Mouse (Mus musculus) olfactory bulb, adult 2 months (tissue): ENCODE results near the gene Ubac2. TPM values are rescaled to one million over a fixed set of nuclear protein-coding genes. Genes with fewer than 3 reads are reported as not detected.

Source experiments
- H3K27ac ChIP-seq: fragments of 200-500 bp; 2 replicates; pipeline ENCODE4 v1.5.1; 2012; ENCODE audit warnings: low read depth, low read length; ENCODE audit not compliant: insufficient read depth
- H3K4me1 ChIP-seq: fragments of 200-500 bp; 2 replicates; pipeline ENCODE4 v1.6.1; 2012; ENCODE audit warnings: low read length; ENCODE audit not compliant: control insufficient read depth, insufficient read depth
- H3K4me3 ChIP-seq: fragments of 200-500 bp; 2 replicates; pipeline ENCODE4 v1.5.1; 2012; ENCODE audit warnings: mild to moderate bottlenecking, low read depth, low read length, moderate library complexity; ENCODE audit not compliant: insufficient read depth
- CTCF ChIP-seq: fragments of 200-500 bp; IDR thresholded peaks from 2 replicates; pipeline ENCODE4 v1.5.1; 2012; ENCODE audit warnings: low read depth, mild to moderate bottlenecking, low read length, moderate library complexity; ENCODE audit not compliant: insufficient read depth
- POLR2A ChIP-seq: fragments of 200-500 bp; IDR thresholded peaks from 2 replicates; pipeline ENCODE4 v1.6.1; 2012; ENCODE audit warnings: mild to moderate bottlenecking, low read depth, low read length, moderate library complexity; ENCODE audit not compliant: insufficient read depth
- WGBS: fragments of 180-500 bp; shearing (Covaris S2); methylation state at CpG from one replicate; pipeline ENCODE4 v1.1.7; 2018; 5-methylcytosine and 5-hydroxymethylcytosine counted together
- polyA plus RNA-seq: library from polyadenylated mRNA; stranded (reverse); fragments of >200 nt; gene quantifications from 2 replicates; pipeline ENCODE4 v1.2.4, GENCODE M21; 2012; ENCODE audit warnings: low replicate concordance; ENCODE audit not compliant: missing spikeins, insufficient read depth, insufficient read length

The Ubac2 gene
- polyA plus RNA-seq, 1 experiment, result not detected

DNA sequence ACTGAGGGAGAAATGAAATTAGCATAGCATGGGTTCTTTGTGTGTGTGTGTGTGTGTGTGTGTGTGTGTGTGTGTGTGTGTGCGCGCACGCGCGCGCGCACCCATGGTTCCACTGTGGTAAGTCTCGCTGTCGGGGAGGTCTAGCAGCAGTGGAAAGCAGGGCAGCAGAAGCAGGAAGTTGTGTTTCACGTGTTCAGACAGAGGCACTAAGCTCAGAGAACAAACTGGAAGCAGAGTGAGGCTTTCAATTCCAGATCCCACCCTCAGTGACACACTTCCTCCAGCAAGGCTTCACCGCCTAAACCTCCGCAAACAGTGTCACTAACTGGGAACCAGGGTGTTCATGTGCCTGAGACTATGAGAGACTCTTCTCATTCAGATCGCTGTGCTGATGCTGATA is 131.1 kb downstream of the Ubac2 start:
- Histone ChIP-seq H3K4me3 (no peak overlapping the region), H3K4me1 (no peaks in the 10 kb centered on the region)
- WGBS, result 89% methylated on average over 13 of the region's 13 CpGs

DNA sequence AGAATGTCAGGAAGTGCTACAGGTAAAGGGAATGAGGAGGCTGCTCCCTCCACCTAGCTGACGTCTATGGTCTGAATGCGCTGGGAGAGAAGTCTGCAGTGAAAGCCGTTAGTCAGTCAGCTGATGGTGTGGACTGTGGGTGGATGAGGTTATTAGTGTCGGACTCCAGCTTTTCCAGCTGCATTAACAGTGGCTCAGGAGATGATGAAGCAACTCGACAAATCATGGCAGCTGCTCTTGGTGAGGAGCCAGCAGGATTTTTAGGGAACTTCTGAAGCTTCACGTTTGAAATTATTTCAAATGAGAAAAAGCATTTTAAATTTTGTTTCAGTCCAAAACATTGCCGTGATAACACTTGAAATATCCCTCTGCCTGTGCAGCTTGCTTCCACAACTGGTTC is 131.9 kb downstream of the Ubac2 start:
- 57% methylated on average over 7 of the region's 7 CpGs for WGBS
- Histone ChIP-seq H3K27ac (no peak overlapping the region), H3K4me3 (no peak overlapping the region), H3K4me1 (no peaks in the 10 kb centered on the region)
- no peak for TF ChIP-seq POLR2A

More for the DNA sequence above, 131.1 kb downstream of the Ubac2 start:
- H3K27ac ChIP-seq, result no peak overlapping the region
- TF ChIP-seq POLR2A (no peak), CTCF (no peak)

DNA sequence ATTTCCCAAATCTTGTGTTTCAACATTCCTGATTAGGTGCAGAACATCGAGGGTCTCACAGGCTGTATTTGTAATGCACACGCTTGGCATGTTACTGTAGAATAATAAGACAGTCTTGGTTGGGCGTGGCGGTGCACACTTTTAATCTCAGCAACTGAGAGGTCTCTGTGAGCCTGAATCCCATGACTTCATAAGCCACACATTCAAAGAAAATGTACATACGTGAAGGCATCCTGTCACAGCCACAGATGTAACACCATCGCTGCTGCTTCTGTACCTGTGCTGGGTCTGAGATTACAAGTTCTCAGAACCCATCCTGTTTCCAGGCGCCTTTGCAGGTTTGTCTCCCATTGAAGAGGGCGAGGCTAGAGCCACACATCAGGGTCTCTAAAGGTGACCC is 133.3 kb downstream of the Ubac2 start:
- Histone ChIP-seq H3K4me1 (no peaks in the 10 kb centered on the region), H3K27ac (no peak overlapping the region), H3K4me3 (no peak overlapping the region)
- TF ChIP-seq CTCF (no peak), POLR2A (no peak)
- 95% methylated on average over 8 of the region's 8 CpGs for WGBS

DNA sequence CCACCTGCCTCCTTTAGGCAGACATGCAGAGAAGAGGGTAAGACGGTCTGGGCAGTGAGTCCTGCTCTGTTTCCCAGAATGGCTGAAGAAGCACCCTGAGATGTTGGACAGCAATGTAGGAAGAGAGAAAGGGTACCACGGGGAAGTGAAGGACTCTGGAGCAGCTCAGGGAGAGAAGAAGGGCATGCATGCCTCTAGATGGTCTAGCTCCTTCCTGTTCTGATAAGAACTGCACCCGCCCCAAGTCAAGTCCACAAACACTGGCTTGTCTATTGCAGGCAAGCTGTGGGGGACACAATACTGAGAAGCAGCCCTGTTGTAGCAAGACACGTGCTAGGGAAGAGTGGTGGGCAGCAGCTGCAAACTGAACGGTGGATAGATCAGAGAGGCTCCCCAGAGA is 133.8 kb downstream of the Ubac2 start:
- 87% methylated on average over 5 of the region's 5 CpGs for WGBS
- 0 out of 2 replicates have a peak, but pooled peaks cover 2% of the 10 kb centered on the region for H3K4me1 ChIP-seq
- TF ChIP-seq CTCF, result no peak
- no peak for TF ChIP-seq POLR2A
- no peak overlapping the region for H3K27ac ChIP-seq
- no peak overlapping the region for H3K4me3 ChIP-seq

DNA sequence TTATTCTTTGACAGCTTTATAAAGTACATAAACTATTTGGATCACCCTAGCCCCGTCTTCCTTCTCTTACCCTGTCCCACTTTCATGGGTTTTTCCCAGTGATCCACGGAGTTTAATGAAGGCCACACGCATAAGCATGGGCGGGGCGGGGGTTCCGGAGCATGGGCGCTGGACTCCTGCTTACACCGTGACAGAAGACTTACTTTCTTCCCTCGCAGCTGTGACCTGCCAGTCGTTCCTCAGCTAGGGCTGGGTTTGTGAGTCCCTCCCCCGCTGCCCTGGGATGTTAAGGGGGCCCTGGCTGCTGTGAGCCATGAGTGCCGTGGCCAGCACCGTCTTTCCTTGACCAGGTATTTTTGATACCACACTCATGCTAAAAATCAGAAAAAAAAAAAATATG is 134.4 kb downstream of the Ubac2 start:
- TF ChIP-seq POLR2A, result no peak
- no peak for TF ChIP-seq CTCF
- WGBS, result 87% methylated on average over 13 of the region's 13 CpGs
- no peak overlapping the region for H3K27ac ChIP-seq
- no peak overlapping the region for H3K4me3 ChIP-seq
- 0 out of 2 replicates have a peak, but pooled peaks cover 2% of the 10 kb centered on the region for H3K4me1 ChIP-seq

DNA sequence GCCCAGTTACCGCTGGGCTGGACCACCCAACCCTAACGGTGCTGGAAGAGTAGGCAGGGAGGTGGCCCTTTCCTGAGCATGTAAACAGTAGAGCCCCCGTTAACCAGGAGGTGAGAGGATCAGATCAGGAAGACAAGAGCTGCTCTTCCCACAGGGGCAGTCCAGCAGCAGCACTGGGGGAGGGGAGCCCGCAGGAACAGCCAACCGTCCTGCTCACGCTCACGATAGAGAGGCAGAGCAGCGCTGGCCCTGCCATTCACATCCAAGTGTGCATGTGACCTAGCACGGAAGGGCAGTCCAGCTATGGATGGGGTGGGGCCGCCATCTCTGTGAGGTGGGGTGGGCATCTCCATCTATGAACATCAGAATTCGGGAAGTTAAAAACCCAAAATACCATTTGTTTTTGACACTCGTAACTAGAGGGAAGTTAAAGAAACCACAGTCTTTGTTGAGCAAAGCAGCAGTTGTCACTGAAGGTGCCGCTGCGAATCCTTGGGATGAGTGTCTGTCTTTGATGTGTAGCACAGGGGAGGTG is 135.1 kb downstream of the Ubac2 start:
- 0 out of 2 replicates have a peak, but pooled peaks cover 2% of the 10 kb centered on the region for H3K4me1 ChIP-seq
- no peak overlapping the region for H3K27ac ChIP-seq
- no peak for TF ChIP-seq CTCF
- TF ChIP-seq POLR2A, result no peak
- 89% methylated on average over 14 of the region's 14 CpGs for WGBS
- H3K4me3 ChIP-seq, result no peak overlapping the region

DNA sequence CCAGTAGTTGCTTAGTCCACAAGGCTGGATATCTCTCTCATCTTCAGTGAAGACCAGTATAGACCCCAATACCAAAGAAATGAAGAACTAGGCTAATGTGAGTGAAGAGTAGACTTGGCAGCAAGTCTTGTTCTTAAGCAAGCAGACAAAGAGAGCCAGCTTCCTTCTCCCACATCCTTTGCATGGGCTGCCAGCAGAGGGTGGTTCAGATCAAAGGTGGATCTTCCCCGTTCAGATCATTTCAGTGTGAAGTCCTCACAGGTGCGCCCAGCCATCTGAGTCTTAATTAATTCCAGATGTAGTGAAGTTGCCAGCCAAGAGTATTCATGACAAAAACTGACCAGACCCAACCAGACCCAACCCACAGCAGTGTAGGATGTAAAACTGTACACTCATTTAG is 139.5 kb downstream of the Ubac2 start:
- H3K27ac ChIP-seq, result no peak overlapping the region
- no peak for TF ChIP-seq POLR2A
- TF ChIP-seq CTCF, result no peak
- 0 out of 2 replicates have a peak, but pooled peaks cover 2% of the 10 kb centered on the region for H3K4me1 ChIP-seq
- no peak overlapping the region for H3K4me3 ChIP-seq
- 87% methylated on average over 2 of the region's 2 CpGs for WGBS

DNA sequence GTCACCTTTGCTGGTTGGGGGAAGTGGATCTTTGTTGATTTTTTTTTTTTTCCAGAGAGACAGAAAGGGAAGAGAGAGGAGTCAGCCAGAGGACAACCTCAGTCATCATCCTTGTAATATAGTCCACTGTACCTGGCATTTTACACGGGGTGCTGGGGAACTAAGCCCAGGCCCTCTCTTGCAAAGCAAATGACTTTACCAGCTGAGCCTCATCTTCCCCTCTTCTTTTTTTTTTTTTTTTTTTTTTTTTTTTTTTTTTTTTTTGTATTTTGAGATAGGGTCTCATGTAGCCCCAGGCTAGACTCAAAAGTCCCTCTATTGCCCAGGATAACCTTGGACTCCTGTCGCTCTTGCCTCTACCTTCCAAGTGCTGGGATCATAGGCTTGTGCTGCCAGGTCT is 141.0 kb downstream of the Ubac2 start:
- Histone ChIP-seq H3K4me3 (no peak overlapping the region), H3K27ac (no peak overlapping the region), H3K4me1 (0 out of 2 replicates have a peak, but pooled peaks cover 2% of the 10 kb centered on the region)
- 97% methylated on average over 2 of the region's 2 CpGs for WGBS
- TF ChIP-seq CTCF (no peak), POLR2A (no peak)

DNA sequence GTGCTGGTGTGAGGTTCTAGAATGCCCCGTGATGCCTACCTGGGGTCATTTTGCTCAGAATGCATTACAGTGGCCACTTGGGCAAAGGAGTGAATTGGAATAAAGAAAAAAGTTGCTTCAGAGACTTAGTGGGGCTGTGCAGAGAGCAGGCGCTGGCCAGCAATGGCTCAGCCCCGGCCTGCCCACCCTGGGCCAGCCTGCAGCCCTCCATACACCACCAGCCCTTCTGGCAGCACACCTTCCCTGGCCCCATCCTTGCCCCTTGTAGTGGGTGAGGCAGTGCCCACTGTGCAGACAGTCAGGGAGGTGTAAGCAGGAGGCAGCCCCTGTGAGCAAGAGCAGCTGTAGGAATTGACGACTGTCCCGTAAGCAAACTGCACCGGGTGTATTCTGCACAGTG is 142.1 kb downstream of the Ubac2 start:
- Histone ChIP-seq H3K4me3 (no peak overlapping the region), H3K27ac (no peak overlapping the region), H3K4me1 (0 out of 2 replicates have a peak, but pooled peaks cover 2% of the 10 kb centered on the region)
- TF ChIP-seq CTCF, result no peak
- no peak for TF ChIP-seq POLR2A
- 95% methylated on average over 6 of the region's 6 CpGs for WGBS

DNA sequence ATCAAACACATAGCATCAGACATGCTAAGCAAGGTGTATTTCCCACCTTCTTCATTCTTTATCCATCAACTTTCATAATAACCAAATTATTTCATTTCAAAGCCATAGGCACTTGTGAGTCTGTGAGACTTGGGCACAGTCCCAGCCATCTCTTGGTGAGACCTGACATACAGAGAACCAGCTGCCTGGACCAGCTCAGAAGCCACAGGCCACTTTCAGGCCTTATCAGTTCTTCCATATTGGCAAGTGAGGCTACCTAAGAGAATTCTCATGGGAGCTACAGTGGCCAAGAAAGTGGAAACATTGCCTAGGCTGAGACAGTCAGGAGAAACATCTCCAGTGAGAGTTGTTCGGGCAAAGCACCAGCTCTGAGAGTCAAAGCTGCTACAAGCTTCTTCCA is 144.6 kb downstream of the Ubac2 start:
- Histone ChIP-seq H3K4me3 (no peak overlapping the region), H3K27ac (no peak overlapping the region), H3K4me1 (no peaks in the 10 kb centered on the region)
- TF ChIP-seq POLR2A (no peak), CTCF (no peak)
- 86% methylated on average over 1 of the region's 1 CpGs for WGBS
